Mouse (Mus musculus) urinary bladder, postnatal 10 days (tissue): ENCODE results near the gene Acsbg1.
"Not testable (repeated sequence)": the region's sequence is repeated elsewhere in the genome, so short reads cannot be mapped to it uniquely, and the experiment has no call there.

ENCODE experiments used
- DNase-seq: peaks from one replicate; pipeline ENCODE4 v3.0.0; 2022; ENCODE audit warnings: low spot score

The Acsbg1 gene

GRCm38 (mm10) chr9:54661605-54662377 is at the start of gene Acsbg1:
Gene Acsbg1, minus strand, starts transcription at chr9:54661870.
- DNase-seq = no peak

DNA sequence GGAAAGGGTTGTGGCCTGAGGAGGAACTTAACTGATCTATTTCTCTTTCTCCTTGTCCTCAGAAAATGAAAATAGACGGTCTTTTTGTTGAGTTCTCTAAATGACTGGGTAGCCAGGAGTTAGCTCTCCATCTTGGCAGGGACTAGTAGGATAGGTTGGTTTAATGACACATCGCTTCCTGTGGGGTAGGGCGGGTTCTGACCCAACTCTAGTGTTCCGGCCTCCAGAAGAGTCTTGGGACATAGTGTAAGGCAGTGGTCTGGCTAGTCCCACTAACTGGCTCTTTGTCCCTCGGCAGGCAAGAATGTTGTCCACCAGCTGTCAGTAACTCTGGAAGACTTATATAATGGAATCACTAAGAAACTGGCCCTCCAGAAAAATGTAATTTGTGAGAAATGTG is 46.4 kb upstream of the Acsbg1 start:
- DNase-seq = no peak

DNA sequence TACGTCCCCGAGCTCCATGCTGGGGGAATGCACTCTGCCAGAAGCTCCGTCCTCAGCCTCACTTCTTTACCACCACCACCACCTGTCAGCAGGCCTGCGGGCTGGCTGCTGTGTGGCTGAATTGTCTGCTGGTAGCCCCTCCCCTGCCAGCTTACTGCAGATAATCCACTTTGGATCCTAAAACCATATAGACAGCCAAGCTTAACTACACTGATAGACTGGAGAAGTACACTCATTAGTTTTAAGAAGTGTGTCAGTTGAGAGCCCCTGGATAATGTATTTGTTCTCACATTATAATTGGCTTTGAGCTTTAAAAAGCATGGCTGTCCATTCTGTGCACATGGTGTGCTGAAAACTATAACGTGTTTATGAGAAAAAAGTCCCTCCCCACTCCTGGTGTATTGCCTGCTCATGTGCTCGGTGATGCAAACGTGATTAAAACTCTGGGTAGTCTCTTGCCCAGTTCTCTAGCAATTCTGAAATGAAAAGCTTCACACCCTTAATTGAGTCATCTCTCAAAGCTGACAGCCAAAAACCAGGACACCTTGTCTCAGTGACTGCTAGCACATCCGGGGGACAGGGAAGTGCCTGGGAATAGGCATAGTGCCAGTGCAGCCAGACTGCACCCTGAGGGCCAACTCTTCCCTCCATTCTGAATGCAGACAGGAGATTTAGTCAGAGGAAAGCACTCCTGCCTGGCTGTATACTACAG is 45.8 kb upstream of the Acsbg1 start:
- no peak for DNase-seq

- DNase-seq = no peak
Observed at GRCm38 (mm10) chr9:54705561-54705960, 43.9 kb upstream of the Acsbg1 start.

DNA sequence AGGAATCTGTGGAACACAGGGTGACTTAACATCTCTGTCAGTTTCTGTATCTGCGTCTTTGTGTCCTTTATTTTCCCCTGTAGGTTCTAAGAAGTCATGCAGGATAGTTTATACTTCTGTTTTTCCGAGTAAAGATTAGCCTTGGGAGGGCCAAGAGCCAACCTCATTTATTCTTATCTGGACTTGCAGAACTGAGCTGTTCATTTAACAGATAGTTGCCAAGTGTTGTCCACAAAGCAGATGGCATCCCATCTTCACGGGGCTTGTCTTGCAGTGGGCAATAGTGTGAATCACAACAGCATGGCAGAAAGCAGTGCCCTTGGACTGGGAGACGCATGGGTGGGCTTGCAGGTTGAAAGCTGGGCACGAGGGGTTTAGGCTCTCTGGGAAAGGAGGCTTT is 42.7 kb upstream of the Acsbg1 start:
- no peak for DNase-seq

DNA sequence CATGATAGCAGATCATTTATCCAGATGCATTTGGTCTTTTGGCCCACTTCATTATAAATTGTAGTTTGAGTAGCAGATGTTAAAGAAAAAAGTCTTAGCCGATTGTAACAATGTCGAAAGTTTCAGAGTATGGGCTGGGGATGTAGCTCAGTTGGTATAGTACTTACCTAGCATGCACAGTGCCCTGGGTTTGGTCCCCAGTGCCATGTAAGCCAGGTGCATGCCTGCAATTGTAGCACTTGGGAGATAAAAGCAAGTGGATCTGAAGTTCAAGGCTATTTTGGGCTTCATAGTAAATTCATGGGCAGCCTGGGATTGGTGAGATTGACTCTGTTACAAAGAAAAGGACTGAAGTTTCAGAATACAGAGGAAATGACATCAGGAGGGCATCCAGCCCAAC is 40.9 kb upstream of the Acsbg1 start:
- DNase-seq = no peak

DNA sequence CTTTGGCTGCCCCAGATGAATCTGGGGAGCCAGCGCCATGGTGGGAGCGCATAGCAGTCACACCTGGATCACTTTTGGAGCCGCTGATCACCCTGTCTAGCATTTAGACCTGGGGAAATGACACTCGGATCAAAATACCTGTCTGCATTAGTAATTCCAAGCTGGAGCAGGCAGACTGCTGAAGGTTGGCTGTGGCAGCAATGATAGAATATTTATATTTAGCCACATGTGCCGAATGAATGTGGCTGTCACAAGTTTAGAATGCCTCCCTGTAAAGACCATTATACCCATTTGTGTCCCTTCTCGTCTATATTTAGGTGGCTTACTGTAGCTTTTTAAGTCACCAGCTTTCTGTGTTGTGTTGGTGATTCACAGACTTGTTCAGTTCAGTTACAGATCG is 39.1 kb upstream of the Acsbg1 start:
- DNase-seq = no peak

- no peak for DNase-seq
Observed at GRCm38 (mm10) chr9:54700174-54700475, 38.5 kb upstream of the Acsbg1 start.

- peak; percentile 50 for DNase-seq
Observed at GRCm38 (mm10) chr9:54699345-54700173, 37.9 kb upstream of the Acsbg1 start.

- no peak for DNase-seq
Observed at GRCm38 (mm10) chr9:54699087-54699344, 37.3 kb upstream of the Acsbg1 start.

GRCm38 (mm10) chr9:54698318-54699086 is 36.8 kb upstream of the Acsbg1 start, which contains the start of gene Dnaja4:
Gene Dnaja4, plus strand, starts transcription at chr9:54698873.
- DNase-seq = no peak

DNA sequence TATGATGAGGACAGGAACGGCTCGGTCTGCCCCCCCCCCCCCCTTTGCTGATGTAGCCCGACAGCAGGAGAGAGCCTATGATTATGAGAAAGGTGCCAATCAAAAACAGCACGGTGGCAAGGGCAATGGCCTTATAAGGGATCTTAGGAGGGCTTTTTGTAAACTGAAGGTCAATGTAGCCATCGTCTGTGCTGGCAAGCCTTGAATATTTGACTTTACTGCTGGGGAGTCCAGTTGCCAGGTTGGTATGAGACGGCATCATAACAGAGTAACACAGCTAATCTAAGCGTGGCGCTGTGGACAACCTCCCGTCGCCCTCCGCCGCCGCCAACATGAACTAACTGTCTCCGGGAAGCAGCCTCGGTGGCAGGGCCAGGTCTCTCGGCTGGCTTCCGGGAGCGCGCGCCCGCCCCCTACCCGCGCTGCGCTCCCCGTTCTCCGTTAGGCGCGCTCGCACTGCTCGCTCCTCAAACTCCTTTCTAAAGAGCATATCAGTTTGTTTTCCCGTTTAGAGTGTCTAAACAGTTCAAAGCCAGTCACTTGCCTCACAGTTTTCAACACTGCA is 29.7 kb upstream of the Acsbg1 start:
- not testable (repeated sequence) for DNase-seq

GRCm38 (mm10) chr9:54690697-54691096 is 29.0 kb upstream of the Acsbg1 start:
- not testable (repeated sequence) for DNase-seq

DNA sequence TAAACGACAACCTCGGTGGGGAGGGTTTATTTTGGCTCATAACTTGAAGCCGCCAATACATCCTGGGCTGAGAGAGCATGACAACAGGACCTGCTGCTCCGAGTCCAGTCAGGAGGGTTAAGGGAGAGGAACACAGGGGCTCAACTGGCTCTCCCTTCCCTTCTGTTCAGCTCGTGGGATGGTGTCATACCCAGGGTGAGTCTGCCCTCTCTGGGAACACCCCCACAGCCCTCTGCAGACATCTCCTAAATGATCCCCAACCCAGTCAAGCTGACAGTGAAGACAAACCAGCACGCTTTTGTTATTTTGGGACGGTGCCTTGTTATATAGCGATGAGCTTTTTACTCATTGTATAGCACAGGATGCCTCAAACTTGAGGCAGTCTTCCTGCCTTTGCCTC is 27.8 kb upstream of the Acsbg1 start:
- no peak for DNase-seq

DNA sequence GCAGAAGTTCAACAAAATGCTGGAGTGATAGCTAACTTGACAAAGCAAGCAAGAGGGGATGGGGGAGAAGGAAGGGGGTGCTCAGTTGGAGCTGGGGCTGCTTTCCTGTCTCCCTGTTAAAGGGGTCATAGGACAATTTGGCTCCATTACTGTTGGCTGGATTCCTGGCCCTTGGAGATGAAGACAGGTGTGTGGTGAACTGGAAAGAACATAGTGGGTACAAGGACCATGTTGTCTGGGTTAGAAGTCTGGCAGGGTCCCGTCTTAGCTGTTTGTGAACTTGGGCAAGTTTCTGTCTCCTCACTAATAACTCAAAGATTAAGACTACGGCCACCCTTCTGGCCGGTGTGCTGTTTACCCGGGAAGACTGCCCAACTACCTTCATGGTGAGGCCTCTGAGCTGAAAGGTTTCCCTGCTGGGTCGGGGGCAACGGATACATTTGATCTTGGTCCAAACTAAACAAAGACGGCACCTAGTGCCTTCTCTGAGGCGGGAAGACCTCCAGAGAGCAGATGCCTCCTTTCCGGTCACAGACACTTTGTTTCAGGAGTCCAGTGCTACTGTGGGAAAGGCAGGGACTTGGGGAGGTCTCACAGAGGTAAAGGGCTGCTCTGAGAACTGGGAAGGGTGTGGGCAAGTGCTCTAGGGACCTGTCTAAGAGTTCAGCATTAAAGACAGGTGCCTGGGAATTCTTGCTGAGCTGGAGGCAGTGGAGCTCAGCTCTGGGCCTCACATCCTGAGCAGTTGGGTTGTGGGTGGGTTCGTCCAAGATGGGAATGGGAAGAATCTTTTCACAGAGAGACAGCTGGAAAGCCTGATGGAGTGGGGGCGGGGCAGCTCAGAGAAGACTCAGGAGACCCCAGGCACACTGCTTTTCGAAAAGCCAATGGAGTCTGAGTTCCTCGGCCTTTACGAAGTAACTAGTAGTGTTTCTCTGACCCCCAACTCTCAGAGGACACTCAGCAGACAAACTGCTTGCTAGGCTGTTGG is 25.9 kb upstream of the Acsbg1 start:
- DNase-seq = no peak

DNA sequence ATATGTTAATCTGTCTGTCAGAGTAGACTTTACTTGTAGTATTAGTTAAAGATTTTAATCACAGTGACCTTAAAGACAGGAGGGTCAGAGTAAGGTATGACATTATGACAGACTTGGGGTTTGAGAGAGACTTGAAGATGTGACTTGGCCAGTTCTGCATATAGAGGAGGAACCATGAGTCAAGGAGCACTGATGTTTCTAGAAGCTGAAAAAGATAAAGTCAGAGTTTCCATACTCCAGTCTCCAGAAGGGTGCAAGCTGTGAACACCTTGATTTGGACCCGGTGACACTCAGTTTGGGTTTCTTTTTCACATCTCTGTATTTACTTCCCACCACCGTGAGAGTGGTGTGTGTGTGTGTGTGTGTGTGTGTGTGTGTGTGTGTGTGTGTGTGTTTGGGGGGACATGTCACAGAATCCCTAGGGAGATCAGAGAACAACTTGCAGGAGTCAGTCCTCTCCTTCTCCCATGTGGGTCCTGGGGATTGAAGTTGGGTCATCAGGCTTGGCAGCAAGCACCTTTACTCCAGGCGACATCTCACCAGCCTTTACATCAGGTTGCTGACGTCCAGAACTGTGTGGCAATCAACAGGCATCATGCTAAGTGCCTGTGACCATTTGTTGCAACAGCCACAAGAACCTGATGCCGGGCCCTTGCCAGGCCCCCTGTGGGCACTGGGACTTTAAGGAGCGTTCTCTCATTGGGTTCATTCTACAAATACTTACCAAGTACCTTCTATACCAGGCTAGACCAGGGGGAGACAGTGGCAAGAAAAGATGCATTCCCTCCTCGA is 22.3 kb upstream of the Acsbg1 start:
- DNase-seq = no peak

DNA sequence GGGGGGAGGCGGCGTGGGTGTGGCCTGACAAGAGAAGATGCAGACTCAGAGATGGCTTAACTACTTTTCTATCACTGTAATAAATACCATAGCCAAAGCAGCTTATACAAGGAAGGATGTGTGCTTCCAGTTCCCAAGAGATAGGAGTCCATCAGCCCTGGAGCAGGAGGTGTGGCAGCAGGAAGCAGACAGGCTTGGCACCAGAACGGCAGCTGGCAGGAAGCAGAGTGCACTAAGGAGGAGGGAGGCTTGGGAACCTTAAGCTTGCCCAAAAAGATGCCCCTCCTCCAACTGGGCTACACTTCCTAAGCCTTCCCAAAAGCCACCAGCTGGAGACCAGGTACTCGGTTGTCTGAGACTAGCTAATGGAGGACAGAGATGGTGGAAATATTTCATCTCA is 21.2 kb upstream of the Acsbg1 start:
- DNase-seq = no peak

DNA sequence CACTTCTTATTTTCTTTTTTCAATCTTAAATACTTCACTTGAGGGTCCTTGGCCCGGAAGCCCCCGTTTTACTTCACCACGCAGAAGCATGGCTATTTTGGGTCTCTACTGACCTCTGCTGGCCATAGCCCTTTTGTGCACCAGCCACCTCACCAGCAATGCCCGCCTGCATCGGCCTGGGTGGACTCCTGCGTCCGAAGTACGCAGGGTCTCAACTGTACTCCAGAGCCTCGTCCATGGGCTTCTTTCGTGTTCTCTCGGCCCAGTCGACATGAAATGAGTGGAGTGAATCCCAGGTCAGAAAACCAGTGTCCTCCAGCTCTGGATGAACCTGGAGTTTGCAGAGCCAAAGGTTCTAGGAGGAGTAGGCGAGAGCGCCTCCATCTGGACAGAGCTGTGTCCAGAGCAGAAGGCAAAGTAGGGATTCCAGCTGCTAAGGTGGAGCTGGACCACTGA is 14.9 kb upstream of the Acsbg1 start:
- DNase-seq = no peak

DNA sequence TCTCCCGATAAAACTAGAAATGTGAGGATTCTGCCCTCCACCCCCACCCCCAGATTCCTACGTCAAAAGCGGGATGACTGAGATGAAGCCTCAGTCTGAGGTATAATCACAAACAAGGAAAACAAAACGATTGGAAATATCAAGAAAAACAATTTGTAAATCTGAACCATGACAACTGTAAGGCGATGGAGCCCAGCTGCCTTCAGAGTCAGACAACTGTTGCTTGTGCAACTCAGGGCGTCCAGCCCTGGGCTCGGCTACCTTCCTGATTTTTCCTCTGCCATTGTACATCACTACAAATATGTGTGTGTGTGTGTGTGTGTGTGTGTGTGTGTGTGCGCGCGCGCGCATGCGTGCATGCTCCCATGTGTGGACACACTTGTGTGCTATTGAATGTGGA is 12.2 kb upstream of the Acsbg1 start:
- DNase-seq = no peak

DNA sequence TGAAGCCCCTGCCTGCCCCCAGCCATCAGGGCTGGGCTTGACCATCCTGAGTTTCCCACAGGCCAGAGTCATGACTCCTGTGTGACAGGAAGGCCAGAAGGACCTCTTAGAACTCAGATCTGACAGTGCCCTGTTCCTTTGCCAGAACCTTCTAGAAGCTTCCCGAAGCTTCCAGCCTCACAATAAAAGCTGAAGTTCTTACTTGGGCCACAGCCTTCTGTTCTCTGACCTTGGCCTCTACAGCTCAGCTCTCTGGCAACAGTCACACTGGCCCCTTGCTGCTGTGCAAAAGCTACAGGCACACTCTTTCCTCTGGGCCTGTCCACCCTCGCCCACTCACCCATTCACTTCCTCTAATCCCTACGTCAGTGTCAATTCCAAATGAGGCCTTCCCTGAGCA is 10.3 kb upstream of the Acsbg1 start:
- no peak for DNase-seq
